Mouse (Mus musculus): ENCODE results near the gene Elmo2. TPM values are rescaled to one million over a fixed set of nuclear protein-coding genes. Genes with fewer than 3 reads are reported as not detected.

Gene Elmo2
- total RNA-seq, 1 experiment, result 21.7 TPM

DNA sequence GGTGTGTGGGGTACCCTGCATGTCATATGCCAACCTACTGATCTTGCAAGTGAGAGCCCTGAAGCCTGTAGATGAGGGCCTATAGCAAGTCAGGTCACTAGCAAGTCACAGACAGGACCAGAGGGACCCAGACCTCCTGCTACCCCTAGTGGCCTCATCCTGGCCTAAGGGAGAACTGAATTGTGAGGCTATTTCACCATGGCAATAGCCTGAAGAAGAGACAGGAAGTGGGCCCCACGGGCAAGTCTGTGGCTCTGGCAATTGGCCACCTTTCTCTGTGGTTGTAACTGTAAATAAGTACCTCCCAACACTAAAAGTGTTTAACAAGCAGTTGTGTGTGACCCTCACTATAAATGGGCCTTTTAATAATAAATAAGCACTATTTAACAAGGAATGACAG is 75.4 kb downstream of the Elmo2 start:
- Histone ChIP-seq H3K9me3 (ENCODE audit: control insufficient read depth, insufficient read depth, low read depth, low read length) (no peaks in the 10 kb centered on the region), H3K36me3 (ENCODE audit: control insufficient read depth, insufficient read depth, low read length, poor library complexity, severe bottlenecking) (no peaks in the 10 kb centered on the region), H3K4me3 (ENCODE audit: insufficient read depth in 1 of 2, low read depth in 1 of 2, low read length in 2 of 2, poor library complexity in 1 of 2, severe bottlenecking in 1 of 2) (no peak overlapping the region), H3K9ac (ENCODE audit: insufficient read depth, low read depth, low read length, poor library complexity, severe bottlenecking) (no peak overlapping the region), H3K4me1 (ENCODE audit: control insufficient read depth in 2 of 2, insufficient read depth in 2 of 2, low read length in 2 of 2, poor library complexity in 1 of 2) (peaks cover 2 to 14% of the 10 kb centered on the region in 2 experiments; a peak in 2 of 4 replicates), H3K27ac (ENCODE audit: insufficient read depth, low read depth, low read length, poor library complexity, severe bottlenecking) (no peak overlapping the region)
- TF ChIP-seq ZNF384 (IDR thresholded peaks at IDR 0.05; ENCODE audit: low read depth, low read length) (no peak), ZC3H11A (IDR thresholded peaks at IDR 0.05; ENCODE audit: borderline replicate concordance, low read depth, low read length) (no peak), CHD2 (IDR thresholded peaks at IDR 0.05; ENCODE audit: low read depth, low read length) (no peak), MAFK (IDR thresholded peaks at IDR 0.05; ENCODE audit: insufficient read depth, low read depth, low read length) (no peak), HCFC1 (IDR thresholded peaks at IDR 0.05; ENCODE audit: borderline replicate concordance, insufficient read depth, low read length) (no peak)
- DNase-seq (ENCODE audit: low read depth, low spot score), result no peak
- in situ Hi-C loops (cut with MboI; ENCODE audit: low sequenced_read_pairs in 2 of 2, unreplicated experiment in 2 of 2), result no loop called here

GRCm38 (mm10) chr2:165248967-165249366 is 77.3 kb downstream of the Elmo2 start:
- no peak for DNase-seq (ENCODE audit: low read depth, low spot score)

GRCm38 (mm10) chr2:165246349-165246748 is 79.9 kb downstream of the Elmo2 start:
- H3K36me3 ChIP-seq (ENCODE audit: control insufficient read depth, insufficient read depth, low read length, poor library complexity, severe bottlenecking), result no peaks in the 10 kb centered on the region
- no peak overlapping the region for H3K4me3 ChIP-seq (ENCODE audit: insufficient read depth in 1 of 2, low read depth in 1 of 2, low read length in 2 of 2, poor library complexity in 1 of 2, severe bottlenecking in 1 of 2)
- no peaks in the 10 kb centered on the region for H3K9me3 ChIP-seq (ENCODE audit: control insufficient read depth, insufficient read depth, low read depth, low read length)
- peaks cover 0 to 4% of the 10 kb centered on the region in 2 experiments; a peak in 1 of 4 replicates for H3K4me1 ChIP-seq (ENCODE audit: control insufficient read depth in 2 of 2, insufficient read depth in 2 of 2, low read length in 2 of 2, poor library complexity in 1 of 2)
- H3K27ac ChIP-seq (ENCODE audit: insufficient read depth, low read depth, low read length, poor library complexity, severe bottlenecking), result no peak overlapping the region
- DNase-seq (ENCODE audit: low read depth, low spot score), result no peak
- TF ChIP-seq HCFC1 (IDR thresholded peaks at IDR 0.05; ENCODE audit: borderline replicate concordance, insufficient read depth, low read length) (no peak), CHD2 (IDR thresholded peaks at IDR 0.05; ENCODE audit: low read depth, low read length) (no peak), ZC3H11A (IDR thresholded peaks at IDR 0.05; ENCODE audit: borderline replicate concordance, low read depth, low read length) (no peak), MAFK (IDR thresholded peaks at IDR 0.05; ENCODE audit: insufficient read depth, low read depth, low read length) (no peak), ZNF384 (IDR thresholded peaks at IDR 0.05; ENCODE audit: low read depth, low read length) (no peak)
- no peak overlapping the region for H3K9ac ChIP-seq (ENCODE audit: insufficient read depth, low read depth, low read length, poor library complexity, severe bottlenecking)
- in situ Hi-C loops (cut with MboI; ENCODE audit: low sequenced_read_pairs in 2 of 2, unreplicated experiment in 2 of 2), result no loop called here

More at GRCm38 (mm10) chr2:165248967-165249366, 77.3 kb downstream of the Elmo2 start:
- no peak for TF ChIP-seq MAFK (IDR thresholded peaks at IDR 0.05; ENCODE audit: insufficient read depth, low read depth, low read length)
- peaks cover 0 to 4% of the 10 kb centered on the region in 2 experiments; a peak in 1 of 4 replicates for H3K4me1 ChIP-seq (ENCODE audit: control insufficient read depth in 2 of 2, insufficient read depth in 2 of 2, low read length in 2 of 2, poor library complexity in 1 of 2)
- H3K4me3 ChIP-seq (ENCODE audit: insufficient read depth in 1 of 2, low read depth in 1 of 2, low read length in 2 of 2, poor library complexity in 1 of 2, severe bottlenecking in 1 of 2), result no peak overlapping the region
- no peak overlapping the region for H3K9ac ChIP-seq (ENCODE audit: insufficient read depth, low read depth, low read length, poor library complexity, severe bottlenecking)
- in situ Hi-C loops (cut with MboI; ENCODE audit: low sequenced_read_pairs in 2 of 2, unreplicated experiment in 2 of 2), result no loop called here
- no peaks in the 10 kb centered on the region for H3K9me3 ChIP-seq (ENCODE audit: control insufficient read depth, insufficient read depth, low read depth, low read length)
- no peaks in the 10 kb centered on the region for H3K36me3 ChIP-seq (ENCODE audit: control insufficient read depth, insufficient read depth, low read length, poor library complexity, severe bottlenecking)
- H3K27ac ChIP-seq (ENCODE audit: insufficient read depth, low read depth, low read length, poor library complexity, severe bottlenecking), result no peak overlapping the region

GRCm38 (mm10) chr2:165243122-165243720 is 83.1 kb downstream of the Elmo2 start:
- peaks cover 0 to 4% of the 10 kb centered on the region in 2 experiments; a peak in 1 of 4 replicates for H3K4me1 ChIP-seq (ENCODE audit: control insufficient read depth in 2 of 2, insufficient read depth in 2 of 2, low read length in 2 of 2, poor library complexity in 1 of 2)
- H3K4me3 ChIP-seq (ENCODE audit: insufficient read depth in 1 of 2, low read depth in 1 of 2, low read length in 2 of 2, poor library complexity in 1 of 2, severe bottlenecking in 1 of 2), result no peak overlapping the region
- TF ChIP-seq ZNF384 (IDR thresholded peaks at IDR 0.05; ENCODE audit: low read depth, low read length), result no peak
- no peak for TF ChIP-seq HCFC1 (IDR thresholded peaks at IDR 0.05; ENCODE audit: borderline replicate concordance, insufficient read depth, low read length)
- no peak for TF ChIP-seq CHD2 (IDR thresholded peaks at IDR 0.05; ENCODE audit: low read depth, low read length)
- TF ChIP-seq ZC3H11A (IDR thresholded peaks at IDR 0.05; ENCODE audit: borderline replicate concordance, low read depth, low read length), result no peak
- TF ChIP-seq MAFK (IDR thresholded peaks at IDR 0.05; ENCODE audit: insufficient read depth, low read depth, low read length), result no peak
- H3K9me3 ChIP-seq (ENCODE audit: control insufficient read depth, insufficient read depth, low read depth, low read length), result no peaks in the 10 kb centered on the region
- H3K27ac ChIP-seq (ENCODE audit: insufficient read depth, low read depth, low read length, poor library complexity, severe bottlenecking), result no peak overlapping the region; the same call in 1 of the 2 replicates
- no peak for DNase-seq (ENCODE audit: low read depth, low spot score)
- H3K9ac ChIP-seq (ENCODE audit: insufficient read depth, low read depth, low read length, poor library complexity, severe bottlenecking), result no peak overlapping the region
- in situ Hi-C loops (cut with MboI; ENCODE audit: low sequenced_read_pairs in 2 of 2, unreplicated experiment in 2 of 2), result no loop called here
- no peaks in the 10 kb centered on the region for H3K36me3 ChIP-seq (ENCODE audit: control insufficient read depth, insufficient read depth, low read length, poor library complexity, severe bottlenecking)

DNA sequence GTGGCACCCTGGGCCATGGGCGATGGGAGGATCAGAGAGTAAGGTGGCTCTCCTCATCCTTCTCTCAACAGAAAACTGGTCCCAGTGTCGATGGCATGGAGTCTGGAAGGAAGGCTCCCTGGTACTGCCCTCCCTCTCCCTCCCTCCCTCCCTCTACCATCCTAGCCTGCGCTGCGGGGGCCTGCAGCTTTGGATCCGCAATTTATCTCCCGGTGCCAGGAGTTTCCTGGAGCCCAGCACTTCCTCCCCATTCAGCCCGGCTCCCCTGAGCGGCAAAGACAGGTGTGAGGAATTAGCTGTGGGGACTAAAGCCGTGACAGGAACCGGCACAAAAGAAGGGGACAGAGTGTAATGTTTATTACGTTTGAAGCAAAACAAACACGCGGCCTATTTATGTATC is 83.7 kb downstream of the Elmo2 start:
- Histone ChIP-seq H3K27ac (ENCODE audit: insufficient read depth, low read depth, low read length, poor library complexity, severe bottlenecking) (no peak overlapping the region), H3K9ac (ENCODE audit: insufficient read depth, low read depth, low read length, poor library complexity, severe bottlenecking) (no peak overlapping the region), H3K4me1 (ENCODE audit: control insufficient read depth in 2 of 2, insufficient read depth in 2 of 2, low read length in 2 of 2, poor library complexity in 1 of 2) (peaks cover 0 to 4% of the 10 kb centered on the region in 2 experiments; a peak in 1 of 4 replicates), H3K4me3 (ENCODE audit: insufficient read depth in 1 of 2, low read depth in 1 of 2, low read length in 2 of 2, poor library complexity in 1 of 2, severe bottlenecking in 1 of 2) (no peak overlapping the region), H3K36me3 (ENCODE audit: control insufficient read depth, insufficient read depth, low read length, poor library complexity, severe bottlenecking) (no peaks in the 10 kb centered on the region), H3K9me3 (ENCODE audit: control insufficient read depth, insufficient read depth, low read depth, low read length) (no peaks in the 10 kb centered on the region)
- in situ Hi-C loops (cut with MboI; ENCODE audit: low sequenced_read_pairs in 2 of 2, unreplicated experiment in 2 of 2), result no loop called here
- no peak for TF ChIP-seq ZNF384 (IDR thresholded peaks at IDR 0.05; ENCODE audit: low read depth, low read length)
- no peak for TF ChIP-seq ZC3H11A (IDR thresholded peaks at IDR 0.05; ENCODE audit: borderline replicate concordance, low read depth, low read length)
- TF ChIP-seq MAFK (IDR thresholded peaks at IDR 0.05; ENCODE audit: insufficient read depth, low read depth, low read length), result no peak
- TF ChIP-seq HCFC1 (IDR thresholded peaks at IDR 0.05; ENCODE audit: borderline replicate concordance, insufficient read depth, low read length), result no peak
- no peak for TF ChIP-seq CHD2 (IDR thresholded peaks at IDR 0.05; ENCODE audit: low read depth, low read length)
- DNase-seq (ENCODE audit: low read depth, low spot score), result no peak
